Mouse (Mus musculus) cerebellum, adult (tissue): ENCODE results near the gene Fam166b.

ENCODE experiments used
- ATAC-seq: cut with Nextera tagmentation; 2 replicates; pipeline ENCODE4 v1.9.2; 2017; ENCODE audit warnings: mild to moderate bottlenecking, moderate library complexity, mixed read lengths; ENCODE audit not compliant: insufficient number of reproducible peaks, low FRiP score, low TSS enrichment

Fam166b gene

DNA sequence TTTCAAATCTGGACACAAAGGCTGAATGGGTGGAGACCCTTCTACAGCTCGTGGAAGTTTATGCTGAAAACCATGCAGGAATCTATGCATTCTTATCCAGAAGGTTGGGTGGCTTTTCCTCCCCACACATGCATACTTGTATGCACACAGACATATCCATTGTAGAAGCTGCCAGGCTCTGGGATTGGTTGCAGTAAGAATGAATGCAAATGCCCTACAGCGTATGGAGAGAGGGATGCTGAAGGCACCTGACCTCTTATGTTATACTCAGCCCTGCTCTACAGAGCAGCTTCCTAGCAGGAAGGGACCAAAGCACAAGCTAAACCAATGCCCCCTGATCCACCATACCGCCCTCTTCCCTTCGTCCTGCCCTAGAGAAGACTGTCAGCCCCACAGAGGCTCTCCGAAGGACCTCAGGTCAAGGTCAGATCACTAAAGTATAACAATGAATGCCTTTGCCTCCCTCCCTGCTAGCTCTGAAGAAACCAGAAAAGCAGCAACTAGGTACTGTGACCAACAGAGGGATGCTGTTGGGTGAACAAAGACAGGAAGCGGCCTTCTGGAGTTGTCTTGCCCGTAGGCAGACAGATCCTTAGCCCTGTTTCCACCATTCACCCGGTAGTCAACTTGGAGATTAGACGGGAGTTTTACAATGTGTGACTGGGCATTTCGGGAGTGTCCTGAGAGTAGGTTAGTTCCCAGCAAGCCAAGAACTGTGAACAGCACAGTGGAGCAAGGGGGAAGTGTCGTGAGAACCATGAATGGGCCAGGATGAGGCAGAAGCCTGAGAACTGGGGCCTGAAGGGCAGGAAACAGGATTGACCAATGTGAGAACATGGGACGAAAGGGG lies 21.6 kb downstream of the Fam166b start:
- no peak for ATAC-seq

DNA sequence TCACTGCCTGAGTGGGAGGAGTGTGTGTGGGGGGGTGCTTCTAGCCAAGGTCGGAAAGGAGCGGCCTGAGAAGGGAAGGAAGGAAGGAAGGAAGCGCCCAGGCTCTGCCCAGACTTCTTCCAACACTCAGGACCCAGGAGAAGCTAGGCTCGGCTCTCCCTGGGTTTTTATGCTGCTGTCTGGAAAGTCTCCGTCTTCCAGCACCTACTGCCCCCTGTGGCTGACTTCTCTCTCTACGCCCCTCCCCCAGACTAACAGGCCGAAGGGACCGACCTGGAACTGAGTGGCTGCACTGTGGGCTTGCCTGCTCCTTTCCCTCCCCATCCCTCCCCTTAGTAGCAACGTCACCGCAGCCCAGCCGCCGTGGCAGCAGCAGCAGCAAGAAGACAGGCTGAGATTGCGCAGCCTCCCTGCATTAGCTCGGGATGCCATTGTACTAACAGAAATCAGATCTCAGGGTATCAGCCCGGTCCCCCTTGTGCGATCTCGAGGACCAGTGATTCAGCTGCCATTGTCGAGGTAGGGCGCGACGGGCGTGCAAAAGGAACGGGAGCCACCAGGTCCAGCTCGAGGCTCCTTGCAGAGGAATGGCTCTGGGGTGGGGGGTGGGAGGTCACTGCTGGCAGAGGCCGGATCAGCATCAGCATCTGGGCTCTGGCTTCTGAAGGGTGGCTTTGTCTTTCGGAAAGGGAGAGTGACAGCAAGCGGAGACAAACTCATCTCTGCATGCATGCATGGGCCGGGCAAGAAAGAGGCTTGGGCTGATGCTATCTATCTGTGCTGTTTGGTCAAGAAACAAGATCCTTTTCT lies 22.6 kb downstream of the Fam166b start:
- peak; percentile 57 for ATAC-seq

DNA sequence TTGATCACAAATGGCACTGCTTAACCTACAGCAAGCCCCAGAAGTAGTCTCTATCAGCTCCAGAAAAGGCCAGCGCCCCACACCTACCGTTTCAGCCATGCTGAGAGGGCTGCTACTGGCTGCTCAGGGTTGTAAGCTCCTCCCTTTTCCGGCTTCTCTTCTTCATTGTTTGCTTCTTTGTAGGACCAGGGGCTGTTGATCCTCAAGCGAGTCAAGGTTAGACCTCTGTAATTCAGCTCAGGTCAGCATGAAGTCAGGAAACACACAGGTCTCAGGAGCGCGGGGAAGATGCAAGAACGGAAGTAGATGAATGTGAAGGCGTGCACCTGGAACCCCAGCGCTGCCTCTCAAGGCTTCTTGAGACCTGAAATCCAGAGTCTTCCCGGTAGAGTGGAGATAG lies 24.2 kb downstream of the Fam166b start:
- no peak for ATAC-seq

DNA sequence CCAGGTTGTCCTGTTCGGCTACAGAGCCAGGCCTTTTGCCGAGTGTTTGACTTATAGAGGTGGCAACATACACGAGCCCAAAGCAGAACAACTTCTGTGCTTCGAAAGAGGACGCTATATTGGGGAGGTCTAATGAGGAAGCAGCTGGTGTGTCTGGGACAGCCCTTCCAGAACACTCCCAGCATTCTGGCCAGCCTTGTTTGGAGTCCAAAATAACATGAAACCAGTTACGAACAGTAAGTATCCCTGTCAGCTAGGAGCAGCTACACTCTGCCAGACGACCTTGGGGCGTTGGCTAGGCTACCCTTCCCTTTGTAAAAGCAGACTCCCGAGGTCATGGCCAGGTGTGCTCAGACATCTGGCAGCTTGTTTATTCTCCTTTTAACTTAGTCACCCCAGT lies 26.7 kb downstream of the Fam166b start:
- ATAC-seq = no peak

DNA sequence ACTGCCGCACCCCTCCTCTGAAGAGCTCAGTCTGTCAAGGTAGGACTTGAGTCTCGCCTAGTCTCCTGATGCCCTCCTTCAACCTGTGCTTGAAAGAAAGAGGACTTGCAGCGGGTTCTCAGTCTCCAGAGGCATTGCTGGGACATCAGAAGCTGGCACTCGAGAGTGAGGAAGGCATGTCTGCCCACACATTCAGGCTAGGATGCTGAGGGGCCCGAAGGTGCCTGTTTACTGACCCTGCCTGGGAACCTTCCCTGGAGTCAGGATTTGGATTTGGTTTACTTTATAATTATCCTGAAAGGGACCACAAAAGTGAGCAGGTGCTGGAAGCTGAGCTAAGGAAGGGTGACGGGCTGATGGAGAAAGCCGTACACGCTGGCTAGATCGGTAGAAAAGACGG lies 27.4 kb downstream of the Fam166b start:
- no peak for ATAC-seq

DNA sequence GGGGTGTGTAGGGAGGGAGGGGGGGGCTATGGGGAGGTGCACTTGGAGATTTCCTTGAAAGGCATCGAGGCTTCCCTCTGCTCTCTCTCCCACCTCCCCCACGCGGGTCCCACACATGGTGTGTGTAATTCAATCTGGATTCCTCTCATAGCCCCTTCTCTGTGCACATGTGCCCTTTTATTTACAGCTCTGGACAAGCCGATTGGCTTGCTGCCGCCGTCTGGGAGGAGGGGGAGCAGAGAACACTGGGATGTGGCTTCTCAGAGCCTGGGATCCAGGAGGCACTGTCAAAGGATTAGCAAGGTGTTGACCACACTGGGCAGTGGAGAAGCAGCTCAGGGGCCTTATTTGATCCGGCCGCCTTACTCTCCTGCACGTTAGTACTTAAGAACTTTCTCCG lies 28.0 kb downstream of the Fam166b start:
- ATAC-seq = no peak

DNA sequence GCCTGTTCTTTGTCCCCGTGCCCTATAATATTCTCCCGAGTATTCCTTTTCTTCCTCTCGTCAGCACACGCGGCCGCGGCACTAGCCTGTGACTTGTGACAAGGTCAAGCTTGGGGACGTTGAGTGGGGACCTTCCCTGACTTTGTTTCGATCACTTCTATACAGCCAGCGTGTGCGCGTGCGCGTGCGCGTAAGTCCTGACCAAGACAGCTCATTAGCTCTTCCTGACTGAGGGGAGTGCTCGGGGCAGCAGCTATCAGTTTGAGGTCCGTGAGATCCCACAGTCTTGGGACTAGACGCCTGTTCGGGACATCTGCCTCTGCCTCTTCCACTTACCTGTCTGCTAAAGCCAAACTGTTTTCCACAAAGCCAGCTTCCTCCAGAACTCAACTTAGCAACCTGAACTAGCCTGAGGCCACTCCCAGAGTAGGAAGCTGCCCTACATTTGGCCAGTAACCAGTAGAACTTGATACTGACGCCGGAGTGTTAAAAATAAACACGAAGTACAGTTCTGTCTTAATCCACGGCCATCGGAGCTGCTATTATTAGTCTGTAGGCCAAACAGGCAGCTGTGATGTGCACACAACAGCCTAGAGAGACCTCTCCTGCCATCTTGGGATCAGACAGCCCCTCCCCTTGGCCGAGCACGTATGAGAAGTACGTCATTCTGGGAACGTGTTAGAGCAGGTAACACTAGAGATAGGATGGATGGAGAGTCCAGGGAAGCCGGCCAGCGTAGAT lies 29.4 kb downstream of the Fam166b start:
- ATAC-seq = no peak

DNA sequence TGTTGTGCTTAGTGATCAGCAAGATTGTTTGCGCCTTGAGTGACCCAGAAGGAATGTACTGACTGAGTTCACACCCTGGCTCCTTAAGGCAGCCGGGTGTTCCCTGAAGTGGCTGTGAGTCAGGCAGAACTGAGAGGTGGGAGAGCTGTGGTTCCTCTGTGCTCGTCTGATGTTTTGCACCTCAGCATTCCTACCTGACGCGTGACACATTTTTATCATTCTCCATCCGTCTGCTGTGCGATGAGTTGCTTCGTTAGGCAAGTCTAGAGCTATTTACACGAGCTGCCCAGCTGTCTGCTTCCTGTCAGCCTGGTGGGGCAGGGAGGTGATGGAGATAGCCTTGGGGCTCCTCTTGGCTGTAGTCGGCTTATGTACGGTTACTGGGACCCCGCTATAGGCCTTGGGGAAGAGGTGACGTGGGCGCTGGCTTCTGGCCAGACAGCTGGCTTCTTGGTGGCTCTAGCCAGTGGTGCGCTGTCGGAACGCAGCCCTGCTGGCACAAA lies 30.1 kb downstream of the Fam166b start:
- no peak for ATAC-seq

DNA sequence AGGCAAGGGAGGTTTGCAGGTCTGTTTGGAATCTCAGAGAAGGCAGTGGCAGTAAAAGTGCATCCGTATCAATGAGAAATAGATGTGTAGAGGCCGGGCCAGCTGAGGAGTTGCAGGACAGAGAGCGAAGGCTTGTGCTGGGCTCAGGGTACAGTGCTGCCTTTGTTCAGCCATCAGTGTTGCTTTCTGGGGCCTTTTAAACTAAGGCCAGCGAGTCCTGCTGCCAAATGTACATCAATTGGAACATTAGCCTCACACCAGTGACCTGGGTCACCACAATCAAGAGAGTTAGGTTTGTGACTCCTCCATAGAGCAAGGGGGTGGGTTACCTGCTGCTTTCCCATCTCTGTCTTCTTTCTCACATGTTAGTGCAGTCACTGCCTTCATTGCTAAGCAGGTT lies 30.9 kb downstream of the Fam166b start:
- ATAC-seq = no peak

DNA sequence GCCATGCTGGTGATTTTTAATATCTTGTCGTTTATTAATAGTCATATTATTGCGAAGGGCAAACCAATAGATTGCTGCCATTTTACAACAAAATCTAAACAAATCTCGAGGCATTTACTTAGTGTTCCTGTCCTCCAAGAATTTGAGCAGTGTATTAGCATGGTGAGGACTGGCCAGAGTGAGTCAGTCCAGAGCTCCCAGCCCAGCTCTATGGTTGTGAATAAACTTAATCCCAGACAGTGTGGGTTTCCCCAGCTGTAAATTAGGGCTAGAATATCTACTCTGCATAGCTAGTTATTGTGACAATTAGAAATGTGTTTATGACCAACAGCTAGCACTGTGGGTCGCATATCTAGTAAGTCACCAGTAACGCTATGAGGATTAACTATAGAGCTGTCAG lies 32.6 kb downstream of the Fam166b start:
- ATAC-seq = no peak

DNA sequence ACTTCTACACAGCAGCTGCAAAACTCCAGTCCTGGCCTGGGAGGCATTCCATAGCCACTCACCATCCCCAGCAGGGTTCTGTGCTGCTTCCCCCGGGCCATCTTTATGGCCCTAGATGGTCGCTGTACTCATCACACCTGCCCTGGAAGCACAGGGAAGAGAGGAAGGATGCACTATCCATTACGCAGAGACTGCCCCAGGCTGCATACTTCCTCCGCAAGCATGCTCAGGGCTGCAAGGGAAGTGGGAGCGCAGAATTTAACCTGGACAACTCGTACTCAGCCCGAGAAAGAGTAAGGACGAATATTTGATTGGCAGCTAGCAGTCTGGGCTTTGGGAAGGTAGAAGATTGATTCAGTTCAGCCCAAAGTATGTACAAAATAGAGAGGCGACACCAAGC lies 33.1 kb downstream of the Fam166b start:
- no peak for ATAC-seq

DNA sequence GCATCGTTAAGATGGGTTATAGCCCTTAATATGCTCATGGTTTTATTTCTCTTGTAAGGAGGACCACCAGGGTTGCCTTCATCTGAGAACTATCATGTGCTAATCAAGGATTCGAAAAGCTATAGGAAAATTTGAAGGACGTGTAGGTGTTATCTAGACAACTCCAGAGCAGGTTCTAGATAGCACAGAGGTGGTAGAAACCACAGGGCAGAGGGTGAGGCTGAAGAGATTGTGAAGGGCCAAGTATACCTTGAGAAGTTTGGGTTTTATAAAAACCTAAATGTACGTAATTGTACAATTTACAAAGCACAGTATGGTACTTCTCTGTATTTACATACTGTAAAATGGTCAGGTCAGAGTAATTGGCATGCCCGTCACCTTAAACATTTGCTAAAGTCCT lies 33.8 kb downstream of the Fam166b start:
- no peak for ATAC-seq

DNA sequence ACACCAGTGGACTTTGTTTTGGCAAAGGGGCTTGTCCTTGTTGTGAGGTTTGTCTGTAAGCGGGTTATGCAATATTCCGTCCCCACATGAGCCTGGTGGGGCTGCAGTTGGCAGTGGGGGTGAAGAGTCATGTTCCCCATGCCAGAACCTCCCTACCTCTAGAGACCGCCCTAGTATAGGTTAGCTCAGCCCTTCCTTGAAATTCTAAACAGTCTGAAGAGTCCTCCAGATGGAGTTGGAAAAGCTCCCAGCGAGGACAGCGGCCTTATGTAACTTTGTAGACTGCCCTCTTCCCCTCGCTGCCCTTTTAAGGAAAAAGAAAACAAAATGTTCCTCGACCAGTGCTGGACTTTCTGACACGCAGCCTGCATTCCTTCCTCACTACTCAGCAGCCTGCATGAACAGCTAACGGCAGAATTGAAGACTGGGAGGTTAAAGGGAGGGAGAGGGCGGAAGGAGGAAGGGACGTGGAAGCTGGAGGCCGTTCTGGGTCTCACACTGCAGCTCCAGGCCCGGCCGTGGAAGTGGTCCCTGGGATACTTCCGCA lies 34.5 kb downstream of the Fam166b start:
- peak; percentile 68 for ATAC-seq

DNA sequence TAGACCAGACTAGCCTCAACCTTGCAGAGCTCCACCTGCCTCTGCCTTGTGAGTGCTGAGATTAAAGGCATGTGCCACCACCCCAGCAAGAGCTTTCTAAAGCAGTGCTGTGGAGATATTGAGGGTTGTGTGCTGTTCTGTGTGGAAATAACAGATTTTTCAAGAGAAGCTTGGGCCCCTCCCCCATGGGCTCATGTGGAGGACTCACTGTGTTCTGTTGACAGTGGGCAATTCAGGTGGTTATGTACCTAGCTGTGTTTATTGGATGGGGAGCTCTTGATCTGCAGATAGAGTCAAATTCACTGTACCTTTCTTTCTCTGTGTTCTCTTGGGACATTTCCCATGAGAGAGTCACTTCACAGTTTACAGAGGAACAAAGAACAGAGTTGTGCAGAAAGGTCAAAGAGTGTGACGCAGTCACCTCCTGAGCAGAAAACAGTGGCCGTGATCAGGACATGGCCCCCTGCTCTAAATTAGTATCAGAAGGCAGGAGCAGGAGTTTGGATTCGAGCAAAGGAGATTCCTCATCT lies 37.3 kb downstream of the Fam166b start:
- ATAC-seq = no peak

DNA sequence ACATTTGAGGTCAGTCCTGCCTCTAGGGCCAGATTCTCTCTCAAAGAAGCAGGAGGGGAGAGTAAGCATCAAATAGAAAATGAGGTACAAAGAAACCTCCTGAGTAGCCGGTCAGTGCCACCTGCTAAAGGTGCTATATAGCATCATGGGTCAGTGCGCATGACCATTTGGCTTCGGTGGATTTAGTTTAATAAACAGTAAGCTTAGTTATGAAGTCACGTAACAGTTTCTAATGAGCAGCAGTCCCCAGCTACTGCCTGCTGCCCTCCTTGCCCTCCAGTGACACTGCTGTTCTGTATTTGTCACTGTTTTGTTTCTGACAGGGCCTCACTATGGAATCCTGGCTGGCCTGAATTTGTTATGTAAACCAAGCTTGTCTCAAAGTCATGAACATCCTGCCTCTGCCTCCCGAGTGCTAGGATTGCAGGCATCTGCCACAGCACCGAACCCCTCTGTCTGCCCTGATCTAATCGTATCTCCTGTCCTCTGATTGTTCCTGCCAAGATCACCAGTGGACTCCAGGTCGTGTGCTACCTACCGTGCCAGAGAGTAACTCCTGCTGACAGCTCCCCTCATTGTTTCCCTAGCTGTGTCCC lies 39.0 kb downstream of the Fam166b start:
- peak; percentile 33; the same call in 1 of the 2 replicates for ATAC-seq

DNA sequence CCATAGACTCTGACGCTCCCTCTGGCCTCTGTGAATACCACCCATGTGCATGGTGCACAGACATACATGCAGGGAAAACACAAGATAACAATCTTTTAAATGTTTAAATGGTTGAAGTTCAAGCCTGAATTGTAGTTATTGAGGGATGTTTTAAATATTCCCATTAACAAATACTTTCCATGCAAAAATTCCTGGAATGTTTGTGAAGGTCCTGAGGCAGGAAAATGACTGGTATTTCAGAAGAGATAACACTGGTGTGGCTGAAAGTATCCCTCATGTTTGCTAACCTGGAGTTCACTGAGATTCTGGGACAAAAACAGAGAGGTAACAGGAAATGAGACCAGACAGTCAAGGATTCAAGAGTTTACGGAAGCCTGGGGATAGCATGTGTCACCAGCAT lies 39.5 kb downstream of the Fam166b start:
- no peak for ATAC-seq

DNA sequence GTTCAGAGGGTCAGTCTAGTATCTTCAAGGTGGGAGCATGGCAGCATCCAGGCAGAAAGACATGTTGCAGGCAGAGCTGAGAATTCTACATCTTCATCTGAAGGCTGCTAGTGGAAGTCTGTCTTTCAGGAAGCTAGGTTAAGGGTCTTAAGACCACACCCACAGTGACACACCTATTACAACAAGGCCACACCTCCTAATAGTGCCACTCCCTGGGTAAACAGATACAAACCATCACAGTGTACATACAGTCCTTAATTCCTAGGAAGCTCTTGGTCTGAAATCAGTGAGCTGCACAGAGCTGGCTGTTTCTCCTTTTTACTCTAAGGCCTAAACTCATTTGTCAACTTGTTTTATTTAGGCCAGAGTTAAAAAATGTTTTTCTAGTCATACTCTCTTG lies 42.0 kb downstream of the Fam166b start:
- no peak for ATAC-seq

DNA sequence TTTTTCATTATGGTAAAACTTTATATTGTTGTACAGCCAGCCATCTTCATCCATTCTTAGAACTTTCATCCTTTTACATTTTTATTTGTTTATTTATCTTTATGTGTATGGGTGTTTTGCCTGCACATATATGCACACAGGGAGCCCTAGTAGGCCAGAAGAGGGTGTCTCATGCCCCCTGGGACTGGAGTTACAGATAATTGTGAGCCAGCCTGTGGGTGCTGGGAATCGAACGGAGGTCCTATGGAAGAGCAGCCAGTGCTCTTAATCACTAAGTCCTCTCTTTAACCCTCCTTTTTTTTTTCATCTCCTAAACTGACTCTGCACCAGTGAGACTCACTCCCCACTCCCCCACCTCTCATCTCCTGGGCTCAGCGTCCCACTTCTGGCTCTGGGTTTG lies 44.4 kb downstream of the Fam166b start:
- no peak for ATAC-seq

DNA sequence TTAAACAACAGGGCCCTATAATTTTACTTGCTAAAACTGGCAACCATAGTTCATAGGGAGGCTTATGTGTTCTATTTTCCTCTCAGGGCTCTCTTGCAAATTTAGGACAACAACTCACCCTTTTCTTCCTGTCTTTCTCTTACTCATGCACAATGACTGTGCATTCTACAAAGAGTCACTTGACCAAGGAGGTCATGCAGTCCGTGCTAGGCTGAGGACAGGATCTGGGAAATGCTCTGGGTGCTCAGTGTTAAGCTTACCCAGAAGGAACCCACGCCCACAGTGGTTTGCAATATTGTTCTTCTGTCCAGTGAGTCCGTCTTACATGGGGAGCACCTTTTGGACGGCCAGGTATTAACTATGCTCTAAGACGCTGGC lies 44.9 kb downstream of the Fam166b start:
- ATAC-seq = no peak
